Mouse (Mus musculus) hindbrain, embryonic 15.5 days (tissue): ENCODE measurements around the gene Mroh2a. TPM values are rescaled to one million over a fixed set of nuclear protein-coding genes. Genes with fewer than 3 reads are reported as not detected.
"Not testable (repeated sequence)": the region's sequence is repeated elsewhere in the genome, so short reads cannot be mapped to it uniquely, and the experiment has no call there.

ENCODE experiments used
- ATAC-seq: fragments of 200-750 bp; cut with Nextera tagmentation; 2 replicates; pipeline ENCODE4 v1.8.0; 2017; ENCODE audit warnings: low read depth, moderate number of reproducible peaks, moderate TSS enrichment; ENCODE audit not compliant: low FRiP score
- H3K27ac ChIP-seq: fragments of 300-500 bp; sonication (generic); replicated peaks from 2 replicates; pipeline ENCODE4 v1.5.1; 2015; ENCODE audit warnings: mild to moderate bottlenecking, inconsistent platforms
- H3K27me3 ChIP-seq: fragments of 300-500 bp; sonication (generic); 2 replicates; pipeline ENCODE4 v1.6.1; 2015; ENCODE audit warnings: control low read depth, inconsistent platforms
- H3K36me3 ChIP-seq: fragments of 300-500 bp; sonication (generic); 2 replicates; pipeline ENCODE4 v1.6.1; 2015; ENCODE audit warnings: control low read depth, inconsistent platforms
- H3K4me1 ChIP-seq: fragments of 300-500 bp; sonication (generic); replicated peaks from 2 replicates; pipeline ENCODE4 v1.6.1; 2015; ENCODE audit warnings: control low read depth, inconsistent platforms
- H3K4me2 ChIP-seq: fragments of 300-500 bp; sonication (generic); 2 replicates; pipeline ENCODE4 v1.6.1; 2015; ENCODE audit warnings: moderate library complexity, mild to moderate bottlenecking, inconsistent platforms
- H3K4me3 ChIP-seq: fragments of 300-500 bp; sonication (generic); 2 replicates; pipeline ENCODE4 v1.5.1; 2015; ENCODE audit warnings: mild to moderate bottlenecking, inconsistent platforms
- H3K9ac ChIP-seq: fragments of 300-500 bp; sonication (generic); 2 replicates; pipeline ENCODE4 v1.6.1; 2015; ENCODE audit warnings: inconsistent platforms
- H3K9me3 ChIP-seq: fragments of 300-500 bp; sonication (generic); 2 replicates; pipeline ENCODE4 v1.6.1; 2016; ENCODE audit warnings: control low read depth, inconsistent platforms
- WGBS: fragments of 180-500 bp; shearing (Covaris S2); methylation state at CpG from one replicate; pipeline ENCODE4 v1.1.7; 2015; 5-methylcytosine and 5-hydroxymethylcytosine counted together
- polyA plus RNA-seq: library from polyadenylated mRNA; unstranded; fragments of >200 nt; fragmentation: Nextera tagmentation; extraction: Ambion mirVana; gene quantifications from 2 replicates; pipeline ENCODE4 v1.2.1, GENCODE M21; 2015

The Mroh2a gene
- polyA plus RNA-seq, 1 experiment from 2014 or later: 0.57 TPM

DNA sequence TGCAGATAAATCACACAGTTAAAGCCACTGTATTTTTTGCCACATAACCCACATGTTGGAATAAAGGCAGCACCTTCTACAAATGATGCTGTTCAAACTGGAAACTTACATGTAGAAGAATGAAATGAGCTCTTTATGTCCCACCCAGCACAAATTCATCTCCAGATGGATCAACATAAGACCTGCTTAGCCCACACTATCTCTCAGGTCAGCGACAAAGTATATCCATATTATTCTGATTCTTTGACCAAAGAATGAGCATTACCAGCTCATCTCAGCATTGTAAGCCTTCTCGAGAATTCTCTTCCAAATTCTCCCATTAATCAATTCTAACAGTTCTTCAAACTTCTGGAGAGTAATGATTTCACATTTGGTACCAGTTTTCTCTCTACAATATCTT lies 4.6 kb upstream of the Mroh2a start:
- Histone ChIP-seq H3K4me2 (no peak overlapping the region), H3K9ac (no peak overlapping the region), H3K9me3 (peaks cover 30% of the 10 kb centered on the region), H3K36me3 (no peaks in the 10 kb centered on the region), H3K4me1 (no peaks in the 10 kb centered on the region), H3K27ac (no peak overlapping the region), H3K4me3 (no peak overlapping the region), H3K27me3 (no peaks in the 10 kb centered on the region)
- WGBS: 56% methylated on average over 2 of the region's 2 CpGs
- no peak for ATAC-seq

DNA sequence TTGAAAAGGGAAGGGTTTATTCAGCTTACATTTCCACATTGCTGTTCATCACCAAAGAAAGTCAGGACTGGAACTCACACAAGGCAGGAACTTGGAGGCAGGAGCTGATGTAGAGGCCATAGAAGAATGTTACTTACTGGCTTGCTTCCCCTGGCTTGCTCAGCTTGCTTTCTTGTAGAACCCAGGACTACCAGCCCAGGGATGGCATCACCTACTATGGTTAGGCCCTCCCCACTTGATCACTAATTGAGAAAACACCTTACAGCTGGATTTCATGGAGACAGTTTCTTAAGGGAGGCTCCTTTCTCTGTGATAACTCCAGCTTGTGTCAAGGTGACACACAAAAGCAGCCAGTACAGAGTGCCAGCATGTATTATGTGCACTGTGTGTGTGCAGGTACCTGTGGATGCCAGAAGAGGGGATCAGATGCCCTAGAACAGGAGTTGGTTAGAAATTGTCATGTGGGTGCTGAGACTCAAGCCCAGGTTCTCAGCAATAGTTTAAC lies 3.7 kb upstream of the Mroh2a start:
- not testable (repeated sequence) for ATAC-seq

DNA sequence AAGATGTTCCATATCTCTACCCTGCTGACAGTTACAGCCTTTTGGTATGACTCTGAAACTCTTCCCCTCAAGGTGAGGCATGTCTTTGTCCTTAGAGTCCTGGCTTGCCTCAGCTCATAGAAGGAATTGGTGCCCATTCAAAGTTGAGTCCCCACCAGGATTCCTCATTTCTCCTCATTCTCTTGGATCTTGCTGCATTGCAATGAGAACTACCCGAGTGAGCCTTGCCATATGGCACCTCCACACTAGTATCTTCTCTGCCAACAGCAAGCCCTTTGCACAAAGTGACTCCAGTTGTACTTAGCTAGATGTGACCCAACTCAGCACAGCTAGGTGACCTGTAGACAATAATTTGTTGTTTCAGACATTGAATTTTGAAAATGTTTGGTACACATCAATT lies 3.2 kb upstream of the Mroh2a start:
- no peak for ATAC-seq
- Histone ChIP-seq H3K4me3 (no peak overlapping the region), H3K4me1 (no peaks in the 10 kb centered on the region), H3K9ac (no peak overlapping the region), H3K9me3 (peaks cover 39% of the 10 kb centered on the region), H3K27me3 (no peaks in the 10 kb centered on the region), H3K36me3 (no peaks in the 10 kb centered on the region), H3K4me2 (no peak overlapping the region), H3K27ac (no peak overlapping the region)
- 60% methylated on average over 1 of the region's 1 CpGs for WGBS

More for the DNA sequence above, 3.7 kb upstream of the Mroh2a start:
- H3K9ac ChIP-seq, H3K4me2 ChIP-seq, H3K36me3 ChIP-seq, H3K27ac ChIP-seq, H3K4me1 ChIP-seq, H3K4me3 ChIP-seq, H3K27me3 ChIP-seq: not testable (repeated sequence)
- H3K9me3 ChIP-seq: peaks cover 33% of the 10 kb centered on the region

DNA sequence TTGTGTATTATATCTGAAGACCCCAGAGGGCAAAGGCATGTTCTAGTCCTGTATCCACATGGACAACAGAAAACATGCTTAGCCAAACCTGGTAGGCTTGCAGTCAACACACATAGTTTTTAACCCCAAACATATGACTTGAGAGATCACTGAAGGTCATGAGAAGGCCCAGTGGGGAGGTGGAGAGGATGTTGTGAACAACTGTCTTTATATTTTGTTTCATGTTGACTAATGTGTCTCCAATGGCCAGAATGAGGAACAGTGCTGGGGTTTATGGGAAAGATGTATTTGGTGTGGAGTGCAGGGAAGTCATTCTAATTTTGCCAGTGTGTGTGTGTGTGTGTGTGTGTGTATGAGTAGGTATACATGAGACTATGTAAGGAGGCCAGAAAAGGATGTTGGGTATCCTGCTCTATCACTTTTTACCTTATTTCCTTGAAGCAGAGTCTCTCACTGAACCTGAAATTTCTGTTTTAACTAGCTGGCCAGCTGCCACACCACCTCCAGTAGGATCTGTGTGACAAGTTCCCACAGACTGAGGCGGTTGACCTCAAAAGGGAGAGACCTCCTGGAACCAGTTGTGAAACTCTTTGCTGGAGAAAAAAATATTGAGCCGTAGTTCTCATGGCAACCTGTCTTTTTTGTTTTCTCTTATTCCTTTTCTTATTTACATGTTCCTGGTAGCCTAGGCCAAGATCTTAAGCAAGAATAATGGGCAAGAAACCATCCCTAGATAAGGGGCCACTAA lies 2.6 kb upstream of the Mroh2a start:
- no peak overlapping the region for H3K4me2 ChIP-seq
- no peaks in the 10 kb centered on the region for H3K27me3 ChIP-seq
- no peaks in the 10 kb centered on the region for H3K36me3 ChIP-seq
- 74% methylated on average over 2 of the region's 2 CpGs for WGBS
- ATAC-seq: no peak
- no peak overlapping the region for H3K4me3 ChIP-seq
- H3K27ac ChIP-seq: no peak overlapping the region
- peaks cover 45% of the 10 kb centered on the region for H3K9me3 ChIP-seq
- H3K4me1 ChIP-seq: no peaks in the 10 kb centered on the region
- no peak overlapping the region for H3K9ac ChIP-seq

DNA sequence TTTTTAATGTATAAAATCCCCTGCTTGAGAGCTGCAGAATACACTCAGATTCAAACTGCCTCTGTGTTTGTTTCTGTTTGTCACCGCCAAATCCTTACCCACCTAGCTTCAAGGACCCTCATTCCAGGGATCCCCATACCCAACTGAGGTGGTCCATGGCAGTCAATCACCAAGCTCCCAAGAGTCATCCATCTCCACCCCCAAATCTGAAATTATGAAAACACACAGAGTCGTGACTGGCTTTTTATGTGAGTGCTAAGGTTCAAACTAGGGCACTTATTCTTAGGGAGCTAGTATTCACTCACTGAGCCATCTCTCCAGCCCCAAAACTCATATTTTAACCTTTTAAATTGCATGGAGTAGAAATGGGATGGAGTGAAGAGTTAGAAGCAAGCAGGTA lies 1.5 kb upstream of the Mroh2a start:
- WGBS: 39% methylated on average over 2 of the region's 2 CpGs
- H3K36me3 ChIP-seq, ATAC-seq: not testable (repeated sequence)

DNA sequence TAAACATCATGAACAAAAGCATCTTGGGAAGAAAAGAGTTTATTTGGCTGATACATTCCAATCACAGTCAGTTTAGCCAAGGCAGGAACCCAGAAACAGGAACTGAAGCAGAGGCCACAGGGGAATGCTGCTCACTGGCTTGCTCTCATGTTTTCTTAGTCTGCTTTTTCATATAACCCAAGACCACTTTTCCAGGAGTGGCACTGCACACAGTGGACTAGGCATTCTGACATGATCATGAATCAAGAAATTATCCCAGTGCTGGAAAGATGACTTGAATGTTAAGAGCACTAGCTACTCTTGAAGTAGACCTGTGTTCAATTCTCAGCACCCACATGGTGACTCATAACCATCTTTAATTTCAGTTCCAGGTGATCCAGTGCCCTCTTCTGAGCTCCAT lies 1.0 kb upstream of the Mroh2a start:
- ATAC-seq: no peak
- H3K4me2 ChIP-seq: no peak overlapping the region
- H3K27me3 ChIP-seq: no peaks in the 10 kb centered on the region
- no peak overlapping the region for H3K9ac ChIP-seq
- no peaks in the 10 kb centered on the region for H3K4me1 ChIP-seq
- H3K27ac ChIP-seq: no peak overlapping the region
- H3K4me3 ChIP-seq: no peak overlapping the region
- no peaks in the 10 kb centered on the region for H3K36me3 ChIP-seq
- H3K9me3 ChIP-seq: peaks cover 60% of the 10 kb centered on the region

More for the DNA sequence above, 1.5 kb upstream of the Mroh2a start:
- H3K27ac ChIP-seq, H3K4me2 ChIP-seq, H3K4me1 ChIP-seq, H3K27me3 ChIP-seq, H3K9ac ChIP-seq, H3K4me3 ChIP-seq: not testable (repeated sequence)
- H3K9me3 ChIP-seq: peaks cover 56% of the 10 kb centered on the region

DNA sequence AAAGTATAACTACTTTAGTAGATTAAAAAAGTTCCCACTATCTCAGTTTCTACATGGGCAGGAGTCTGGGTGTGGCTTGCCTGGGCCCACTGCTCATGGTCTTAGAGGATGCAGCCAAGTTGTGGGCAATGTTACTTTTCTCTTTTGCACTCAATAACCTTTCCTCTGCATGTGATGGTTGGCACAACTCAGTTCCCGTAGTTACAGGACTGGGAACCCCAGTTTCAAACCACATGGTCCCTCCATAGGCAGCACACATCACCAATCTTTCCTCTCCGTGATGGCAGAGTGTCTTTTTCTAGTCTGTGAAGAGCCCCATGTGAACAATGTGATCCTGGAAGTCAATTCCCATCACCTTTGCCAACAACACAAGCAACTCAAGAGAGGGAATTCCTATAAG lies 696 bp downstream of the Mroh2a start:
- WGBS: 60% methylated on average over 2 of the region's 2 CpGs

DNA sequence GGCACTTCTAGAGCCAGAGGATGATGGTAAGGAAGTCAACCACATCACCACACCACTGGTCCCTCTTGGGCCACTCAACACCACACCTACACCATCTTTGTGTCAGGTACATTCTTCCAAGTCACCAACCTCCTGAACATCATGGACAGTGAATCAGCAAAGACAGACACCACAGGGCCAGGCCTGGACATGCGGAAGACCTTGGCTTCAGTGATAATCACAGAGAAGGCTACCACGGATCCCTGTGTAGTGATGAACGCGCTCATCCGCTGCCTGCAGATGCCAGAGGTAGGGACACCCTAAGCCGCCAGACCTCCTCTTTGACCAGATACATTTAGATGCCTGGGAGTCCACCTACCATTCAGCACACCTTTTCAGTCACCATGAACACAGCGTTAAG lies 1.3 kb downstream of the Mroh2a start:
- H3K4me2 ChIP-seq: no peak overlapping the region
- no peaks in the 10 kb centered on the region for H3K27me3 ChIP-seq
- peaks cover 79% of the 10 kb centered on the region for H3K9me3 ChIP-seq
- no peak overlapping the region for H3K4me3 ChIP-seq
- WGBS: 72% methylated on average over 7 of the region's 7 CpGs
- no peak for ATAC-seq
- no peaks in the 10 kb centered on the region for H3K36me3 ChIP-seq
- H3K9ac ChIP-seq: no peak overlapping the region
- H3K27ac ChIP-seq: no peak overlapping the region
- H3K4me1 ChIP-seq: no peaks in the 10 kb centered on the region

More for the DNA sequence above, 696 bp downstream of the Mroh2a start:
- no peaks in the 10 kb centered on the region for H3K36me3 ChIP-seq
- H3K27ac ChIP-seq: no peak overlapping the region
- no peak overlapping the region for H3K9ac ChIP-seq
- no peak overlapping the region for H3K4me2 ChIP-seq
- peaks cover 73% of the 10 kb centered on the region for H3K9me3 ChIP-seq
- H3K27me3 ChIP-seq: no peaks in the 10 kb centered on the region
- H3K4me1 ChIP-seq: no peaks in the 10 kb centered on the region
- no peak overlapping the region for H3K4me3 ChIP-seq
- ATAC-seq: no peak

DNA sequence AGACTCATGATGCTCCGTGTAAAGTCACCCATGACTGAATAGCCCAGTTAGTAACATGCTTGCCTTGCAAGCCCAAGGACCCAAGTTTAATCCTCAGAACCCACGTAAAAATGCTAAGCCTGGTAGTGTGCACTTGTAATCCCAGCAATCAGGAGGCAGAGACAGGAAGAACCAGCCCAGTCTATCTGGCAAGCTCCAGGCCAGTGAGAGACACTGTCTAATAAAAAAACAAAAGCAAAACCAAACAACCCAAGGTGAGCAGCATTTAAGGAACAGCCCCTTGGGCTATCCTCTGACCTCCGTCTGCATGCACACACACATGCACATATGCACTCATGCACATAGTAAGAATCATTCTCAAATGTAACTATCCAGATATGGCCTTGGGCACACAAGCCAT lies 2.8 kb downstream of the Mroh2a start:
- 83% methylated on average over 3 of the region's 3 CpGs for WGBS
- Histone ChIP-seq H3K27ac (no peak overlapping the region), H3K4me3 (no peak overlapping the region), H3K27me3 (no peaks in the 10 kb centered on the region), H3K4me2 (no peak overlapping the region), H3K36me3 (no peaks in the 10 kb centered on the region), H3K9ac (no peak overlapping the region), H3K9me3 (peaks cover 93% of the 10 kb centered on the region), H3K4me1 (no peaks in the 10 kb centered on the region)
- ATAC-seq: no peak

DNA sequence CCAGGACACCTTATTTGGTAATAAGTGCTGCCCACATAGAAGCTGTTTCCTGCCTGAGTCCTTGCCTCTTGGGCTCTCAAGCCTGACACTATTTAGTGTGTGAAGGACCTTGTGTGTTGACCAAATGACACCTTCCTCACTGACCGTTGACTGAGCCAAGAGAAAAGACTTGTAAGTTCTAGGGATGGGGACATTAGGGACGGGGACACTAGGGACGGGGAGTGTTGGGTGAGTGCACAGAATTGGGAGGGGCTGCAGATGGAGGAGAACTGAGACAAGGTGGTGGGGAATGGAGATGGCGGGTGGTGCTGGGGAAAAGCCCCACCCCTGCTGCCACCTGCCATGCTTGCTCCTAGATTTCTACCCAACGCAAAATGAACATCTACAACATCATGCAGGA lies 3.2 kb downstream of the Mroh2a start:
- ATAC-seq: no peak
- H3K9ac ChIP-seq: no peak overlapping the region
- H3K27ac ChIP-seq: no peak overlapping the region
- 87% methylated on average over 5 of the region's 5 CpGs for WGBS
- H3K27me3 ChIP-seq: no peaks in the 10 kb centered on the region
- no peaks in the 10 kb centered on the region for H3K36me3 ChIP-seq
- no peak overlapping the region for H3K4me3 ChIP-seq
- H3K9me3 ChIP-seq: peaks cover 97% of the 10 kb centered on the region
- no peaks in the 10 kb centered on the region for H3K4me1 ChIP-seq
- H3K4me2 ChIP-seq: no peak overlapping the region

DNA sequence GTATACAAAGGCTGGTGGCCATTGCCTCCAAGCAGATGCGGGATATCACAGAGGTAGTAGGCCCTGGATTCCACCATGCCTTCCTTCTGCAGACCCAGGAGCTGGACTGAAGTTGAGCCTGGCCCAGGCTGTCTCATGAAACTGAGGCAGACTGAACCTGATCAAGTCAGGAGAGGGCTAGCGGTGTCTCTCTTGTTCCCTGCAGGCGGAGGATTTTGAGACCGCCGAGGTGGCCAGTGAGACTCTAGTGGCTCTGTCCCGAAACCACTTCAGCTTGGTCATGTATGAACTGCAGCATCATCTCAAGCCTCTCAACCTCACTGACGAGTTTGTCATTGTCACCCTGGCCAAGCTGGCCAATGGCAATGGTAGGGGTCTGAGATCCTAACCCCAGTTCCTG lies 3.6 kb downstream of the Mroh2a start:
- no peak overlapping the region for H3K4me3 ChIP-seq
- H3K27ac ChIP-seq: no peak overlapping the region
- H3K4me2 ChIP-seq: no peak overlapping the region
- WGBS: 73% methylated on average over 7 of the region's 7 CpGs
- 0 out of 2 replicates have a peak, but pooled peaks have one; percentile 2 for ATAC-seq
- H3K36me3 ChIP-seq: no peaks in the 10 kb centered on the region
- H3K9ac ChIP-seq: no peak overlapping the region
- H3K9me3 ChIP-seq: peaks cover 99% of the 10 kb centered on the region
- H3K27me3 ChIP-seq: no peaks in the 10 kb centered on the region
- H3K4me1 ChIP-seq: no peaks in the 10 kb centered on the region

DNA sequence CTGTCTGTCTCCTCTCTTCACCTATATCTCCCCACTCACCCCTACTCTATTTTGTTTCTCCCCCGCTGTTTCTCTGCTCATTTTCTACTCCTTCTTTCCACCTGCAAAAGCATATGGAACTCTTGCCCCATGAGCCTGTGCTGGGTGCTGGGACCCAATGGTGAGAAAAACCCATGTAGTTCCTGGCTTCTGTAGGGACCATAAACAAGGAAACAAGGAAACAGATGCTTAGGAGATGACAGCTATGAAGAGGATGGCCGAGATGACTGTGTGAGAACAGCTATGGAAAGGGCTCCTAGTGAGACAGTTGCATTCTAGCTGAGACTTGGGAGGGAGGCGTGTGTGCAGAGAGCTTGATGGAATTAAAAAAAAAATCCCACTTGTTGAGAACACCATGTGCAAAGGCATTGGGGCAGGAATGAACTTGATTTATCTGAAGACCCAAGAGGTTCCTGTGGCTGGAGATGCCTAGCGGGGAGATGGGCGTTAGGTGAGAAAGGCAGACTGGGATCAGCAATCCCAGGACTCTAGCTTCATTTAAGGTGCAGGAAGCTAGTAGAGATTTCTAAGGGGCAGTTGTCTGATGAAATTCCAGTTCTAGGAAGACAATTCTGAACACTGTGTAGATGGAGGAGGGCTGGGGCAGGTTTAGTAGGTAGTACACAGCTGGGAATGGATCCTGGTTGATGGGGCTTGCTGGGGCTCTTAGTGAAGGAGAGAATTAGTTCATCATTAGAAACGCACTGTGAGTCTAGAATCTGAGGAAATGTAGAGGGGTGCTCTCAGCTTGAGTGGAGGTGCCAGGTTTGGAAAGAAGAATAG lies 4.4 kb downstream of the Mroh2a start:
- Histone ChIP-seq H3K27me3 (no peaks in the 10 kb centered on the region), H3K4me2 (no peak overlapping the region), H3K4me1 (no peaks in the 10 kb centered on the region), H3K4me3 (no peak overlapping the region), H3K9me3 (peaks cover 99% of the 10 kb centered on the region), H3K27ac (no peak overlapping the region), H3K9ac (no peak overlapping the region), H3K36me3 (no peaks in the 10 kb centered on the region)
- WGBS: 77% methylated on average over 6 of the region's 6 CpGs
- no peak for ATAC-seq
